Mouse (Mus musculus): ENCODE measurements around the gene Arel1. TPM values are rescaled to one million over a fixed set of nuclear protein-coding genes. Genes with fewer than 3 reads are reported as not detected.

Arel1 gene
- 31.3 and 35.8 TPM in 2 replicates for total RNA-seq (2012; rRNA removed)

- TF ChIP-seq CHD2 (IDR thresholded peaks at IDR 0.05; ENCODE audit: low read depth, low read length) (no peak), MAFK (IDR thresholded peaks at IDR 0.05; ENCODE audit: insufficient read depth, low read depth, low read length) (no peak), HCFC1 (IDR thresholded peaks at IDR 0.05; ENCODE audit: borderline replicate concordance, insufficient read depth, low read length) (peak; percentile 33; the same call in 1 of the 2 replicates)
- Histone ChIP-seq H3K4me1 (ENCODE audit: control insufficient read depth in 2 of 2, insufficient read depth in 2 of 2, low read length in 2 of 2, poor library complexity in 1 of 2) (no peaks in the 10 kb centered on the region), H3K4me3 (ENCODE audit: insufficient read depth in 1 of 2, low read depth in 1 of 2, low read length in 2 of 2, poor library complexity in 1 of 2, severe bottlenecking in 1 of 2) (peak within 1 kb of the TSS; percentile 94), H3K27ac (ENCODE audit: insufficient read depth, low read depth, low read length, poor library complexity, severe bottlenecking) (no peak within 1 kb of the TSS), H3K9me3 (ENCODE audit: control insufficient read depth, insufficient read depth, low read depth, low read length) (no peaks in the 10 kb centered on the region), H3K9ac (ENCODE audit: insufficient read depth, low read depth, low read length, poor library complexity, severe bottlenecking) (peak within 1 kb of the TSS; percentile 96), H3K36me3 (ENCODE audit: control insufficient read depth, insufficient read depth, low read length, poor library complexity, severe bottlenecking) (peaks cover 4% of the 10 kb centered on the region)
- peak; percentile 84 for DNase-seq (ENCODE audit: low read depth, low spot score)
- in situ Hi-C loops (cut with MboI; ENCODE audit: low sequenced_read_pairs in 2 of 2, unreplicated experiment in 2 of 2), result no loop called here
Observed at GRCm38 (mm10) chr12:84970428-84971096, at the start of gene Arel1, which contains the start of gene Fcf1. TSS of gene Arel1 (minus strand) at chr12:84970900. TSS of gene Fcf1 (plus strand) at chr12:84970897.

GRCm38 (mm10) chr12:85012185-85012584 lies 41.5 kb upstream of the Arel1 start:
- peaks cover 0 to 4% of the 10 kb centered on the region in 2 experiments; a peak in 1 of 4 replicates for H3K4me1 ChIP-seq (ENCODE audit: control insufficient read depth in 2 of 2, insufficient read depth in 2 of 2, low read length in 2 of 2, poor library complexity in 1 of 2)
- H3K9ac ChIP-seq (ENCODE audit: insufficient read depth, low read depth, low read length, poor library complexity, severe bottlenecking), result no peak overlapping the region
- in situ Hi-C loops (cut with MboI; ENCODE audit: low sequenced_read_pairs in 2 of 2, unreplicated experiment in 2 of 2), result no loop called here
- no peak for TF ChIP-seq MAFK (IDR thresholded peaks at IDR 0.05; ENCODE audit: insufficient read depth, low read depth, low read length)
- TF ChIP-seq ZNF384 (IDR thresholded peaks at IDR 0.05; ENCODE audit: low read depth, low read length), result no peak
- H3K9me3 ChIP-seq (ENCODE audit: control insufficient read depth, insufficient read depth, low read depth, low read length), result no peaks in the 10 kb centered on the region
- no peak overlapping the region for H3K4me3 ChIP-seq (ENCODE audit: insufficient read depth in 1 of 2, low read depth in 1 of 2, low read length in 2 of 2, poor library complexity in 1 of 2, severe bottlenecking in 1 of 2)
- DNase-seq (ENCODE audit: low read depth, low spot score), result no peak
- H3K27ac ChIP-seq (ENCODE audit: insufficient read depth, low read depth, low read length, poor library complexity, severe bottlenecking), result no peak overlapping the region
- H3K36me3 ChIP-seq (ENCODE audit: control insufficient read depth, insufficient read depth, low read length, poor library complexity, severe bottlenecking), result peaks cover 15% of the 10 kb centered on the region

DNA sequence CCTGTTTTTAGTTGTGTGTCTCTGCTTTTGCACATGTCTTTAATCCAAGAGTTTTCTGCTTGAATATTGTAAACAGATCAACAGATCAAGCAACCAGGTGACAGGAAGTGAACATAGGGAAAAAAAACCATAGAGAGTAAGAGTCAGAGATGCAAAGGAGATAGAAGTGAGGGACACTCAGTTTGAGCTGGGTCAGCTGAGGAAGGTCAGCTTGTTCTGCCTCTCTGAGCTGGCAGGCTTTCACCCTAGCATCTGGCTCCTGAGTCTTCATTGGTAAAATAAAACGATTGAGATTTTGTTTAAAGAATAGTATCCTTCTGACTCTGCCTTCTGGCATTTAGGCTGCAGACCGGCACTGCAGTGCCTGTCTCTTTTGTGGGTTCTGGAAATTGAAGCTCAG lies 39.8 kb upstream of the Arel1 start:
- TF ChIP-seq ZNF384 (IDR thresholded peaks at IDR 0.05; ENCODE audit: low read depth, low read length) (no peak), HCFC1 (IDR thresholded peaks at IDR 0.05; ENCODE audit: borderline replicate concordance, insufficient read depth, low read length) (no peak), CHD2 (IDR thresholded peaks at IDR 0.05; ENCODE audit: low read depth, low read length) (no peak), ZC3H11A (IDR thresholded peaks at IDR 0.05; ENCODE audit: borderline replicate concordance, low read depth, low read length) (no peak), MAFK (IDR thresholded peaks at IDR 0.05; ENCODE audit: insufficient read depth, low read depth, low read length) (no peak)
- peaks cover 15% of the 10 kb centered on the region for H3K36me3 ChIP-seq (ENCODE audit: control insufficient read depth, insufficient read depth, low read length, poor library complexity, severe bottlenecking)
- no peak for DNase-seq (ENCODE audit: low read depth, low spot score)
- no peak overlapping the region for H3K9ac ChIP-seq (ENCODE audit: insufficient read depth, low read depth, low read length, poor library complexity, severe bottlenecking)
- no peak overlapping the region for H3K4me3 ChIP-seq (ENCODE audit: insufficient read depth in 1 of 2, low read depth in 1 of 2, low read length in 2 of 2, poor library complexity in 1 of 2, severe bottlenecking in 1 of 2)
- no peaks in the 10 kb centered on the region for H3K9me3 ChIP-seq (ENCODE audit: control insufficient read depth, insufficient read depth, low read depth, low read length)
- no peak overlapping the region for H3K27ac ChIP-seq (ENCODE audit: insufficient read depth, low read depth, low read length, poor library complexity, severe bottlenecking)
- in situ Hi-C loops (cut with MboI; ENCODE audit: low sequenced_read_pairs in 2 of 2, unreplicated experiment in 2 of 2), result no loop called here
- H3K4me1 ChIP-seq (ENCODE audit: control insufficient read depth in 2 of 2, insufficient read depth in 2 of 2, low read length in 2 of 2, poor library complexity in 1 of 2), result peaks cover 0 to 4% of the 10 kb centered on the region in 2 experiments; a peak in 1 of 4 replicates

DNA sequence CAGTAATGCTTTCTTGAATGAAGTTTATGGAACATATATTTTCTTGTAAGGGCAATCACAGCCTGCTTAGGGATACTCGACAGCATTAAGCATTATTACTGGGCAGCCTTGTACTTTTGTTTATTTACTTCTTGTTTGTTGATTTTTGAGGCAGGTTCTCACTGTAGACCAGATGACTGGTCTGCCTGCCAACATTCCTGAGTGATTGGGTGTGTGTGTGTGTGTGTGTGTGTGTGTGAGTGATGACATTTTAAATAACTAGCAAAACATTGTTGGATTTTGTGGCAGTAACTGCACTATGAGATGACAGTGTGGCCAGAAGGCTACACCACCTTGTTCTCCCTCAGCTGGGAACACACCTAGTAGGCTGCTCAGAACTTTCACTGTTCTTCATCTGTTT lies 39.1 kb upstream of the Arel1 start:
- Histone ChIP-seq H3K9ac (ENCODE audit: insufficient read depth, low read depth, low read length, poor library complexity, severe bottlenecking) (no peak overlapping the region), H3K27ac (ENCODE audit: insufficient read depth, low read depth, low read length, poor library complexity, severe bottlenecking) (no peak overlapping the region), H3K9me3 (ENCODE audit: control insufficient read depth, insufficient read depth, low read depth, low read length) (no peaks in the 10 kb centered on the region), H3K36me3 (ENCODE audit: control insufficient read depth, insufficient read depth, low read length, poor library complexity, severe bottlenecking) (peaks cover 8% of the 10 kb centered on the region), H3K4me1 (ENCODE audit: control insufficient read depth in 2 of 2, insufficient read depth in 2 of 2, low read length in 2 of 2, poor library complexity in 1 of 2) (peaks cover 0 to 4% of the 10 kb centered on the region in 2 experiments; a peak in 1 of 4 replicates), H3K4me3 (ENCODE audit: insufficient read depth in 1 of 2, low read depth in 1 of 2, low read length in 2 of 2, poor library complexity in 1 of 2, severe bottlenecking in 1 of 2) (no peak overlapping the region)
- in situ Hi-C loops (cut with MboI; ENCODE audit: low sequenced_read_pairs in 2 of 2, unreplicated experiment in 2 of 2), result no loop called here
- TF ChIP-seq ZNF384 (IDR thresholded peaks at IDR 0.05; ENCODE audit: low read depth, low read length) (no peak), HCFC1 (IDR thresholded peaks at IDR 0.05; ENCODE audit: borderline replicate concordance, insufficient read depth, low read length) (no peak), CHD2 (IDR thresholded peaks at IDR 0.05; ENCODE audit: low read depth, low read length) (no peak), ZC3H11A (IDR thresholded peaks at IDR 0.05; ENCODE audit: borderline replicate concordance, low read depth, low read length) (no peak), MAFK (IDR thresholded peaks at IDR 0.05; ENCODE audit: insufficient read depth, low read depth, low read length) (no peak)
- no peak for DNase-seq (ENCODE audit: low read depth, low spot score)
